Mouse (Mus musculus): ENCODE data around the gene Ttc28.

The Ttc28 gene

GRCm38 (mm10) chr5:110879042-110879441 is 561 bp upstream of the Ttc28 start:
- DNase-seq (ENCODE audit: low spot score in 2 of 2): no peak

GRCm38 (mm10) chr5:110888596-110888995 is 9.0 kb downstream of the Ttc28 start:
- DNase-seq (ENCODE audit: low spot score in 2 of 2): no peak

- no peak for DNase-seq (ENCODE audit: low spot score in 2 of 2)
Measured at GRCm38 (mm10) chr5:110889945-110890344, 10.3 kb downstream of the Ttc28 start.

GRCm38 (mm10) chr5:110890561-110890960 is 11.0 kb downstream of the Ttc28 start:
- no peak for DNase-seq (ENCODE audit: low spot score in 2 of 2)

GRCm38 (mm10) chr5:110897114-110897788 is 17.6 kb downstream of the Ttc28 start:
- DNase-seq (ENCODE audit: low spot score in 2 of 2): no peak

- DNase-seq (ENCODE audit: low spot score in 2 of 2): no peak
Measured at GRCm38 (mm10) chr5:110898169-110898568, 18.6 kb downstream of the Ttc28 start.

- no peak for DNase-seq (ENCODE audit: low spot score in 2 of 2)
Measured at GRCm38 (mm10) chr5:110898785-110899184, 19.2 kb downstream of the Ttc28 start.

GRCm38 (mm10) chr5:110900331-110900730 is 20.7 kb downstream of the Ttc28 start:
- DNase-seq (ENCODE audit: low spot score in 2 of 2): no peak

GRCm38 (mm10) chr5:110906708-110907107 is 27.1 kb downstream of the Ttc28 start:
- DNase-seq (ENCODE audit: low spot score in 2 of 2): no peak

GRCm38 (mm10) chr5:110908879-110909278 is 29.3 kb downstream of the Ttc28 start:
- DNase-seq (ENCODE audit: low spot score in 2 of 2): no peak

GRCm38 (mm10) chr5:110909955-110910589 is 30.5 kb downstream of the Ttc28 start:
- no peak for DNase-seq (ENCODE audit: low spot score in 2 of 2)

- DNase-seq (ENCODE audit: low spot score in 2 of 2): no peak
Measured at GRCm38 (mm10) chr5:110914859-110915258, 35.3 kb downstream of the Ttc28 start.

- DNase-seq (ENCODE audit: low spot score in 2 of 2): no peak
Measured at GRCm38 (mm10) chr5:110916241-110916640, 36.6 kb downstream of the Ttc28 start.

GRCm38 (mm10) chr5:110919541-110919940 is 39.9 kb downstream of the Ttc28 start:
- DNase-seq (ENCODE audit: low spot score in 2 of 2): no peak

GRCm38 (mm10) chr5:110923336-110923735 is 43.7 kb downstream of the Ttc28 start:
- DNase-seq (ENCODE audit: low spot score in 2 of 2): no peak

GRCm38 (mm10) chr5:110924636-110925035 is 45.0 kb downstream of the Ttc28 start:
- DNase-seq (ENCODE audit: low spot score in 2 of 2): no peak

- DNase-seq (ENCODE audit: low spot score in 2 of 2): no peak
Measured at GRCm38 (mm10) chr5:110925804-110926203, 46.2 kb downstream of the Ttc28 start.

- no peak for DNase-seq (ENCODE audit: low spot score in 2 of 2)
Measured at GRCm38 (mm10) chr5:110928289-110928688, 48.7 kb downstream of the Ttc28 start.

- DNase-seq (ENCODE audit: low spot score in 2 of 2): no peak
Measured at GRCm38 (mm10) chr5:110929306-110929705, 49.7 kb downstream of the Ttc28 start.

- no peak for DNase-seq (ENCODE audit: low spot score in 2 of 2)
Measured at GRCm38 (mm10) chr5:110936606-110937005, 57.0 kb downstream of the Ttc28 start.

- DNase-seq (ENCODE audit: low spot score in 2 of 2): no peak
Measured at GRCm38 (mm10) chr5:110944326-110944725, 64.7 kb downstream of the Ttc28 start.

- DNase-seq (ENCODE audit: low spot score in 2 of 2): no peak
Measured at GRCm38 (mm10) chr5:110948476-110949399, 69.1 kb downstream of the Ttc28 start.

All from urinary bladder, adult 18-20 months (tissue).